Mouse (Mus musculus): Measurements from ENCODE around the gene Tenm3.

Tenm3 gene

DNA sequence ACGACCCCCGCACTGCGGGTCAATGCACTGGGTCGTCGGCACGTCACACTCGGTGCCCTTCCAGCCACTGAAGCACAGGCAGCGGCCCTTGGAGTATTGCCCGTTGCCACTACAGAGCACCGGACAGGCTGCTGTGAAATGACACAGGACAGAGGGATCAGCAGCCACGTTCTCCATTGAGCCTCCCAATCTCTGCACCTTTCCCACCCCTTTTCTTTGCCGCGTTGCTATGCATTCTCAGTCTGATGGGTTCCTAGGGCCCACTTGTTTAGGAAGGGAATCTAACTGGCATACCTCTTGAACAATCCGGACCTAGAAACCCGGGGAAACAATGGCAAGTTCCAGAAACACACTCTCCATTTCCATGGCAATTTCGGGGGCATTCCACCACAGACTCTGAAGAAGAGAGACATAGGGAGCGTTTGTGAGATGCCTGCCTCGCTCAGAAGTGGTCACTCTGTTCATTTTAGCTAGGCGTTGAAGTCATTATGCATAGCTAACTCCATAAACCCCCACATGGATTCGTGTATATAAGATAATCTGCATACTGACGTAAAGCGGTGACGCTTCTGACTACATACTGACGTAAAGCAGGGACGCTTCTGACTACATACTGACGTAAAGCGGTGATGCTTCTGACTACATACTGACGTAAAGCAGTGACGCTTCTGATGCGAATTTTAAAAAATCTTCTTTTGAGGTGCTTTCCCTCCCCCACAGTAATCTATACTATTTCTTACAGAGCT is 501.3 kb downstream of the Tenm3 start:
- DNase-seq (ENCODE audit: low spot score in 2 of 2), result no peak

DNA sequence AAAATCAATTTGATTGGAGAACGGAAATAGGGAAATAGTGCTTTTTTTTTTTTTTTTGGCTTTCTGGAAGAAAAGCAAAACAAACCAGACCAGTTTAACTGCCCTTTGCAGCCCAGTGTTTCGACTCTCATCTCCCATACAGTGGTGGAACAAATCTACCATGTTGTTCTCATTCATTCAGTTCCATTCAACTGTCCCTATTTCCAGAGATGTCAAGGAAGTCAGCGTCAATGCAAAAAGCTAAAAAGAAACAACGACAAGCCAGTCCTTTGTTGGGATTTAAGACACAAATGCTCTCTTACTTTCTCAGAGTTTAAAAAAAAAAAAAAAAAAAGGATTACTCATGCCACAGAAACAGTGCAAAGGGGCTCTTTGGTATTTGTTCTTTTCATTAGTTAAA is 502.1 kb downstream of the Tenm3 start:
- no peak for DNase-seq (ENCODE audit: low spot score in 2 of 2)

DNA sequence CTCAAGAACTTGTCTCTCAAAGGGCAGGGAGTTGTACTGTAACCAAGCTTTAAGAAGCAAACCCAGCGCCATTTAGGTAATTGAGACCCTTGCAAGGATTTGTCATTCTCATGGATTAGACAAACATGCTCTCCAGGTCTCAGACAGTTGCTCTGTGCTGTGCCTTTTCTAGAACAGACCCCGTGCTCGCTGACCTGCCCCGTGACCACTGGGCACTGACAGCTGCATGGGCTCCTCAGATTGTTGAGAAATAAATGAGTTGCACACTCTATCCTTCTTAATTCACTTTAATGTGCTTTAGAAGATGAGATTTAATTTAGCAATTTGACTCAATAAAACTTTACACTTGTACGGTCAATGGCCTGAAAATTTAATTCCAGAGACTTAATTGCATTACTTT is 502.5 kb downstream of the Tenm3 start:
- no peak for DNase-seq (ENCODE audit: low spot score in 2 of 2)

DNA sequence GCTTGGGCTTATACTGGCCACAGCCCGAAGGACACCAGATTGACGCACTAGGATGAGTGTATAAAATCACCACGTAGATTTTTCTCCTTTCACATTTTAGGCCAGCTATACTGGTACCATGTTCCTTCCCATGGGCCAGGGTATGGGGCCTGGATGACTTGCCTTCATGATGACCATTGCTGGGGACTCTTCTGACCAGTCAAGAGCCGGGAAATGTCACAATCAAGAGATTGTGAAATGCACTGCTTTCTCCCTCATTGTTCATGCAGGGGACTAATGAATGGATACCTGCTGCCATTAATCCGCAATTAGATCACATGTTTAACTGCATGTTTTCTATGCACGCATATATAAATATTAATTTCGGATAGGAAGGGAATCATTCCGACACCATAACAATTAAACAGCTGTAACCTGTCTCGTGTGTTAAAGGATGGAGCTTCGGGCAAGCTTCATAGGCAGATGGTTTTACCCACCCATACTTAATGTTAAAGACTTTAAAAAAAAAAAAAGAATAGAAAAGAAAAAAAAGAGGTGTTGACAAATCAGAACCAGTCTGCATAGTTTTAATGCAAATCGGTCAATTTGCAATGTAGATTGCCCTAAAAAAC is 521.0 kb downstream of the Tenm3 start:
- no peak for DNase-seq (ENCODE audit: low spot score in 2 of 2)

DNA sequence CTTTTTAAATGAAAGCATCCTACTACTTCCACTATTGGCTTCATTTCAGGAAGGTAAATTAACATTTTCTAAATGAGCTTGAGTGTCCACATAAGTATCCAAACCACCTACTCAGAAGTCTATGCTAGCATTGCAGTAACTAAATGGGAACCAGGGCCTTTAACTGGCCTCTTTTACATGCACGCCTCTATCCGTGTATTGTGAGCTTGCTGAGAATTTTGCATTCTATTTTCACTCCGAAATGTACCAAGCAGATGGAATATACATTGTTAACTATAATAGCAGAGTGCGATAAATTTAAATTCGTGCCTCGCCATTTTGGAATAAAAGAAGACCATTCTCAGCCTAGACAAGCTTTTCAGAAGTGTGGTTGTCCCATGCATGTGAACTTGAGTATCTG is 521.5 kb downstream of the Tenm3 start:
- DNase-seq (ENCODE audit: low spot score in 2 of 2), result peak in 1 of 2 experiments; percentile 44

DNA sequence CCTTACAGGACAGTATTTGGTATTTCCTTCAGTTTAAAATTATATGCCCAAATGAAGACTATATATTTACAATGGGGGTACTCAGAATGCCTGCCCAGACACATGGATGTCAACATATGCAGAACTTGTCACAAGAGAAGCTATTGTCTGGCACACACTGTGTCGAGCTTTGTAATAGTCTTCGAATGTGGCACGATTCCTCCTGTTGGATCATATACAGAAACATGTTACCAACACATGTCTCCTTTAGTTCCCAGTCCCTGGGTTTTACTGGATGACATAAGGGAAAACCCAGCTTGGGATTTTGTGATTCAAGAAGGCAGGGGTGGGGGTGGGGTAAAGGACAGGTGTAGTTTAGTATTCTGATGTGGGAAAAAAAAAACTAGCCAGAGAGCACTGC is 524.1 kb downstream of the Tenm3 start:
- DNase-seq (ENCODE audit: low spot score in 2 of 2), result no peak

DNA sequence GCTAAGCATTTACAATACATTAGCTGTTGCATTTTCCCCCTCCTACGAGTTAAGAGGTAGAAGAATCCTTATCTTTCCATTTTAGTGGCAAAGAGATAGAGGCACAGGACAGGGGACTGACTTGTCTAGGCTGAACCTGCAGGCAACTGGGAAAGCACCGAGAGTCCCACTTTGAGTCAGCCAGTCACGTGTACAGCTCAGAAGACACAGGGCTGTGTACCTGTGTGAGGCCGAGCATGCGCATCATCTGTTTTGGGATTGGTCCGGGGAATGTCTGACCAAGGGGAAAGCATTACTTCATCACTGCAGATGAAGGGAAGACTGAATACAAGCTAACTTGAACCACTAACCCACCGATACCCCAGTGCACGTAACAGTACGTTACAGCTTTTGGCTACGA is 526.3 kb downstream of the Tenm3 start:
- DNase-seq (ENCODE audit: low spot score in 2 of 2), result no peak

DNA sequence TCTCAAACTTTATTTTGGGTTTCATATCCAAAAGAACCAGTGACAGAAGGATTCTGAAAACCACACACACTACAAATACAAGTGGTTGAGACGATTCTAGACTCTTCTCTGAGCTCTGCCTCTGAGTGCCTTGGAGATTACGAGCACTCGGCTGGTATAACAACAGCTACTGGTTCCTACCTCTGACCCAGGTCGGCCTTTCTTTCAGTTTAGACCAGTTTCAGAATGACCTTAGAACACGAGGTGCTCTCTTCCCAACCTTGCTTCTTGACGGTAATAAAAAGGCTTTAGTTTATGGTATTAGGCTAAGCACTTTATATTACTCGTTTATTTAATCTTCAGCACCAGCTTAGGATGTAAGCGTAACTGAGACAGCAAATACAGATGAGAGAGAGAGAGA is 528.1 kb downstream of the Tenm3 start:
- DNase-seq (ENCODE audit: low spot score in 2 of 2), result no peak

DNA sequence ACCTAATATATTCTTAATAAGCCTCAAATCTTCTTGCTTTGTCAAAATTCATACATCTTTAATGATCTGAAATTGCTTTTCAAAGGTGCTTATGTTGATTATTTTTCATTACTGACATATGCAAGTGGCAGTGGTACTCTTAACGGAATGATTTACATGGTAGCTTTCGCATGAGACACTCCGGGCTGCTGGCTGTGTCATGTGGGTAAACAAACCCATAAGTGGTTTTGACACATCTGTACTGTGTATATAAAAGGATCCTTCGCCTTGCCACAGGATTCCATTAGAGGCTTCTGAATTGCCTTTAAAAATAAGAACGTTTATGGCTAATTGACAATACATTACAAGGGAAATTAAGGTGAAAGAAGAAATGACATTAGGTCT is 529.8 kb downstream of the Tenm3 start:
- DNase-seq (ENCODE audit: low spot score in 2 of 2), result no peak

DNA sequence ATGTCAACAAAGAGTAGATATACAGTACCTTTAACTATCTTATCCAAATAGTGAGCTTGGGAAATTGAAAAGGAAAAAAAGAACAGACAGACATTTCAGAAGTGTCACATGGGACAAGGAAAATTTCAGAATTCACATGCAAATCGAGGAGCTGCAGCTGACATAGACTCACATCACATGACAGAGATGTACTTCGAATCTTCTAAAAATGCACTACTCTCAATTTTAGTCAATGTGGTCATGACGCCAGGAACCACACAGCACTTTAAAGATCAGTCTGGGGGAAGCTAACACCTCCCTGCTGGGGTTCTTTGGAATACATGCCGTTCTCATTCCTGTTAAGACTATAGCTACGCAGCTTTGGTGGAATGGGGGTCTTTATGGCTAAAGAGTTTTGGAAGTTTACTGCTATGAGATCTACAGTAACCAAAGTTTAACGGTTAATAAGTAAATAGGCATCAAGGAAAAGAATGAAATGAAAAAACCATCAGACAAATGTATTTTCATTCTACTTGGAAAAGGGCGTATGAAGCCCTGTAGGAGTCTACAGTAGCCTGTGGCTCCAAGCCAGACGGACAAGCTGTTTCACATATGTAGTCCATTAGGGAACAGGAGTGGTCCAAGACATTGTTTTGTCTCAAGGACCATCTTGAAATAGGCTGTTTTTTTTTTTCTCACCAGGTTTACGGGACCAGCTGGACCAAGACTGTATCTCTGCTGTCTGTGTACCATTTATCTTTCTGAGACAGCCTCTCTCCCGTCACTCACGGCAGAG is 530.4 kb downstream of the Tenm3 start:
- DNase-seq (ENCODE audit: low spot score in 2 of 2), result peak in 1 of 2 experiments; percentile 65

DNA sequence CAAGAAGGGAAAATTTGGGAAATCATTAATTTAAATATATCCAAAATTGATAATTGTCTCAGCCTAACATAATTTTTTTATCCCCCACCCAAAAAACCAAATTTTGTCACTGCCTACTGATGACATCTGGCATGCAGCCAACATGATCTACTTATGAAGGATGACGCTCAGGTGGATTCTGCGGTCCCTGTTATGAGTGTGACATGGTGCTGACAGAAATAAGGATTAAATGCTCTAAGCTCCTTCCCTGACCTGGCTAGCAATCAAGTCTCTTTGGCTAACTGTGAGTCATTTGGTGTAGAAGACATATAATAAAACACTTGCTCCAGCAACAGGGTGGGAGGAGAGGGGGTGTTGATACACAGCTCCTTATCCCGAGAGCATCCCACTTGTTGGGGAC is 532.0 kb downstream of the Tenm3 start:
- DNase-seq (ENCODE audit: low spot score in 2 of 2), result peak in 1 of 2 experiments; percentile 20

DNA sequence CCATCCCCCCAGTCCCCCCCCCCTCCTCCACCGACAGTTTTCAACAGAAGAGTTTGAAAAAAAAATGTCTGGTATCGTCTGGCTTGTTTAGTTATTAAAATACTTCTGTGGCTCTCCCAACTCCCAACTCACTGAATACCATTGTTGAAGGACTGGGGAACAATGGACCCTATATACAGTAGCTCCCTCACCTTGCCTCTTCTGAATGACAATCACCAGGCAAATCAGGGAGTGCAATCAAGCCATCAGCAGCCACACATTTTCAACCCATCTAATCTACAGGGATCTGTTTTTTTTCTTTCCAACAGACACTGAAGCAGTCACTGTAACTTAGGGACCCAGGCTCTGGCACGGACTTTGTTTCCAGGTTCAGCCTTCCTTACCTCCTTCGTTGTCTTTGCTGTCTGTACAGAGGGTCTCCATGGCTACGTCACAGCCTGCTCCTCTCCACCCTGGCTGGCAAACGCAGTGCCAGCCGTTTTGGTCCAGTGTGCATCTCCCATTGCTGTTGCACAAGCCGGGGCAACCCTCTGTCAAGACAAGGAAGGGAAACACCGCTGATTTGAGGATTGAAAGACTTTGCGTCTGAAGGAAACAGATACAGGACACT is 533.4 kb downstream of the Tenm3 start:
- DNase-seq (ENCODE audit: low spot score in 2 of 2), result no peak

DNA sequence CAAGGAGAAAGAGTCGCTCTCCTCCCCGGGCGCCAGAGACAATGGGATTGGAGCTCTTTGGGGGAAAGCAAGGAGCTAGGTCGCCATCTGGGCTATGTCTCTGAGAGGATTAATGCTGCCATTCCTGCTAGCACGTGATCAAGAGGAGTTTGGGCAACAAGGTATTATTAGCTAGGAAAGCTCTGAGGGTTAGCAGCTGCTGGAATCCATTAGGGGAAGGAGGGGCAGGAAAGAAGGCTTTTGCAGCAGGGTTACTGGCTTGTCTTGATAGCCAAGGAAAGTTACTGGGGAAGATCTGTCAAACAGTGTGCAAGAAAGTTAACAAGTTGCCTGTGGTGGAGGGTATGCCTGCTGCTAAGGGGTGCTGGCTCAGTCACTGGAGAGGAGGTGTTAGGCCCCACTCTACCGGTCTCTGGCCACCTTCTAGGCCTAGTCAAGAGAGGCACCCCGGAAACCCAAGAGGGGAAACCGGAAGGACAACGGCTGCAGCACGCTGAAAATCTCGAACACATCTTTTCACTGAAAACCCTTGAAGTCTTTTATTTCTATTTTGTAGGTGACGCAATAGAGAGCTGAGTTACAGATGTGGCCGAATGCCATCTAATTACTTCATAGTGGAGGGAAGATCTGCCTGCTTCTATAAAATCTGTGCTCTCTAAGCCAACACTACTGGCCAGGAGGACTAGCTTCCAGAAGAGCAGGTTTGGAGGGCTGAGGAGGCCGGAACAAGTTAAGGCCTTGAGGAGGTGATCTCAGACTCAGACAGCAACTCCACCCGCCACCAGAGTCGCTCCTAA is 534.4 kb downstream of the Tenm3 start:
- no peak for DNase-seq (ENCODE audit: low spot score in 2 of 2)

DNA sequence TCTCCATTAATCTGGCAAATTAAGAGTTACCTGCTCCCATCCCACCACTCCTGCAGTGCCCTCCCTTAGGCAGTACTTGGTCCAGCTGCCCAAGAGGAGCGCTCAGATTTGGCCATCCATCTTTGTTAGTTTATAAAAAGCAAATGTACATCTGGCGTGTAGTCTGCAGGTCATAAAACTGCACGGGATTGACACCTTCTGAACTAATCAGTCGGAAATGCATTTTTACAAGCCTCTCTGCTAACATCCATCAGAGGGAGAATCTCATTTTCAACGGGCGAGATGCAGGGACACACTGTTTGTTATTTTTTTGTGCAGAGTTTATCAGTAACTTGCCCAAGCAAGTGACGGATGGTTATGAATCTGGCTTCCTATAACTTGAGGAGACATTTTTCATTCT is 539.5 kb downstream of the Tenm3 start:
- DNase-seq (ENCODE audit: low spot score in 2 of 2), result no peak

DNA sequence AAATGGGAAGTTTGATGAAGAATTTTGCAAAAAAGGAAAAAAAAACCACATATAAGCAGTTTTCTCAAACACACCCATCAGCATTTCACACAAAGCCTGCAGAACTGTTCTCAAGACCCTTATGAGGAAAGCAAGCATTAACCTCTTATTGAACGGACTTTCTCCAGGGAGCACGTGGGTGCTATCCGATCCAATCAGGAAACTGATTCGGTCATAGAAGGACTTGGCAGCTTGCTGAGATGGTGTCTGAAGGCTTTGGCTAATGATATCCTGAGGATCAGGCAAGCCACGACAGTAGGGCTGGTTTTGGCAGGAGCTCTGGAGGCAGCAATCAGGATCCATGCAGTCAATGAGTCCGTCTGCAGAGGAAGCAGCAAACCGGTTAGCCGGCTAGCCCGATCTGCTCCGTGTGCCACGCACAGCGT is 543.1 kb downstream of the Tenm3 start:
- DNase-seq (ENCODE audit: low spot score in 2 of 2), result peak in 1 of 2 experiments; percentile 30

DNA sequence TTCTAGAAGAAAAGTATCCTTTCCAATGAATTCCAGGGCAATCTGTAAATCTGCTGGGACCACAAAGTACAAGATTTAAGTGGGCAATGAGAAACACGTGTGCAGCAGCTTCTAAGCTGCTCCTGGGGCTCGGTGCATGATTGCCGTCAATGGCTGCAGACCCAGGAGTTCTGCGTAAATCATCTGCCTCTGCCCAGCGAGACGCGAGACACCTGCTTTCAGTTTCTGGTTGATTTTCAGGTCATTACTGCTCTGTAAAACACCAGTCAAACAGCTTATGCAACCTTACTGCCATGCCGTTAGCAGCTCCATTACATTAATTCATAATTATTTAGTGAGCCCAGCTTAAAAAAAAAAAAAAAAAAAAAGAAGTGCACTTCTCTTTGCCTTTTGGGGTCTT is 543.7 kb downstream of the Tenm3 start:
- no peak for DNase-seq (ENCODE audit: low spot score in 2 of 2)

DNA sequence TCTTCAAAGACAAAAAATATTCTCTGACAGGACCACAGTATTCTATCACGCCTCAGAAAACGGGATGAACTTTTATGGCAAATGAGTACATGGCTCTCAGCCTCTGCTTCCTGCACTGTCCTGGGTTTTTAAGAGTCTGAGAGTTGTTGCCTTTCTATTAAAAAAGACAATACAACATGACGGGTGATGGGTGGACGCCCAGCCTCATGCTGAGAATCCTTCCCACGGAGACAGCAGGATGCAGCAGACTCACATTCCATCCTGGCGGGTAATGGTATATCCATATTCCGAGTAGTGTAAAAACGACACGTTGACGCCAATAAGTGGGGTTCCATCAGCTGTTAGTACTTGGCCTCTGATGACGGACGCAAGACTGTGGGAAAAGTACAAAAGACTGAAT is 544.4 kb downstream of the Tenm3 start:
- no peak for DNase-seq (ENCODE audit: low spot score in 2 of 2)

DNA sequence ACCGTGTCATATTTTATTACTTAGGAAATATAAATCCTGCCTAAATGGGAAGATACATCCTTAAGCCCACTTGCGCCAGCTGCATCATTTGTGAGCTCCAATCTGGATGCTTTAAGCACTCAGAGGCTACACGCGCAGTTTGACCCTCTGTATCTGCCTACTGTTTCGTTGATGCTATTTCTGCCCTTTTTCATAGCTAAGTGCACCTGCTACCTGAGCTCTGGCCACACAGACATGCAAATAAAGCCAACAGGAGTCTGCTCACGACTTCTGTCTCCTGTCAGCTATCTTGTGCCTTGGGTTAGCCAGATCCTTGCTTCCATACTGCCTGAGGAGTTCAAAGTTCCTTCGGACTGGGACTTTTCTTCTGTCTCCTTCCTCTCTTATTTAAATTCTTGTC is 547.4 kb downstream of the Tenm3 start:
- no peak for DNase-seq (ENCODE audit: low spot score in 2 of 2)

DNA sequence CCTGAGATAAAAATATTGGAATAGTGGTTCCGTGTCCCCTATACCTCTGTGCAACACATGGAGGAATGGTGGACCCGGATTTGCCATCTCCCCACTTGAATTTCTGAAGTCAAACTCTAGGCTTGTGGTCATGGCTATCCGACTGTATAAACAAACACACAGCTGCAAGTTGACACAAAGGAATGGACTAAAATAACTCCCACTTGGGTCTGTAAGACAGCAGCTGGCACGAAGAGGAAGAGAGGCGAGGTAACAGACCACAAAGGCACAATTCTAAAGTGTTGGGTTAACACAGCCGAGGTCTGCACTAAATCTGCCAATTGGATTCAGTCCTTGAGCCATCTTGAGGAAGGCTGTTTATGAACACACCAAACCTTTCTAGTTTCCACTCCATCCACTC is 548.2 kb downstream of the Tenm3 start:
- no peak for DNase-seq (ENCODE audit: low spot score in 2 of 2)

DNA sequence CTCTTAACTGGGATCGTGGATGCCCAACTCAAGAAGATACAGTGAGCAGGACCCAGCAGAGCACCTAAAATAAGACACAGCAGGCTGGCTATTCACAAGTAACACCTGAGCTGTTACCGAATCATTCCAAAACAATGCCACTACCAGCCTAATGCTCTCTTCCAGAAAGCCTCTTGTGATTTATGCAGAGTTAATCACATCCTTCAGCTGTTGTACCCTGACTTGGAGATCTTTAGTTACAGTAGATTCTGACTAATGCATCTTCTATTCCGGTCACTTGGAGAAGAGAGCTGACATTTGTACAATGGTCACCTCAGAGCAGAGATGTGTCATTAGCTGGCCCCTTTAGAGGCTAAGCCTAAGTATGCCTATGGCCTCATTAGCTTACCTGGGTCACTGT is 550.0 kb downstream of the Tenm3 start:
- no peak for DNase-seq (ENCODE audit: low spot score in 2 of 2)

DNA sequence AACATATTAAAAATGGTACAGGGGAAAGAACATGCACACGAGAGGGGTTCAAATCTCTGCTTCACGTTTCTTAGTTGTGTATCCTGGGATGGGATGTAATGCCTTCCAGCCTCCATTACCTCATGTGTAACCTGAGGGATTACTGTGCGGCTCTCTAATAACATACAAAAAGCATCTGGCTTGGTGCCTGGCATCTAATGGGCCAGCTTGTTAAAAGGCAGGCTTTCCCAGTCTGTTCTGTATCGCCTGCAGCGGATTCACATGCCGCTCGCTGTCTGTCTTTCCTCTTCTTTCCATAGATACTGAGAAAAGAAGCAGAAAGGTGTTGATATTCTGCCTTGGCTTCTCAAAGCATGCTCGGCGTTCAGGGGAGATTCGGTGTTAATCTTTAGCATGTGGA is 558.3 kb downstream of the Tenm3 start:
- no peak for DNase-seq (ENCODE audit: low spot score in 2 of 2)

DNA sequence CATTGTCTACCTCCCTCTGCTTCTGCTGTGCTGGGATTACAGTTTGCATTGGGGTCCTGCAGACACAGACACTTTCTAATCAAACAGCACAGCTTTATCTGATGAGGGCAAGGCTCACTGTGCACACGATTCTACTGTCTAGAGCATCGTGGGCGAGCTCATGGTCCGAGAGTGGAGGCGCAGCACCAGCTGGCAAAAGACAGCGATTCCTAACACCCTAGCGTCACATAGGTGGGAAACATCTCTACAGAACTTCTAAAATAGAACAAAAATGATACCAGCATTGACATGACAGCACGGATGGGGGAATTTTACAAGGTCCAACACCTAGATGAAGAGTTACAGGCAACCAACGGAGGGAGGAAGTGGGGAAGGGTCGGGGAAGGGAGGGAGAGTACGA is 561.9 kb downstream of the Tenm3 start:
- DNase-seq (ENCODE audit: low spot score in 2 of 2), result no peak
